ENCODE assay signal across 20 mouse cellular contexts in the genomic region with DNA sequence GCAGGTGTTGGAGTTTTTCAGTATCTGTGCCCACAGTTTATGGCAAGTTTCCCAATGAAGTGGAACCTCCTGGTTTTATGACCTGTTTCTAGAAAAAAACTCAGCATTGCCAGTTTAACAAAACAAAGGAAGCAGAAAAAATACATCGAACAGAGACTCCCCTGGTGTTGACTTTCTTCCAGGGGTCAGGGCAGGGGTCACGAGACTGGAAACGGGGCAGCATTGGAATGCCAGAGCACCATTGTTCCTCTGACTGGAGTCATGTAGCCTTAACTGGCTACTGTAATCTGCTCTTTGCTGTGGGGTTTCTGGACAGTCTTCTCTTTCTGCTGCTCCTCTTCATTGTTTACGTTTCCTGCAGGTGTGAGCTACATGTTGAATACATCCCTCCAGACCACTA. TPM values are rescaled to one million over a fixed set of nuclear protein-coding genes. Genes with fewer than 3 reads are reported as not detected.
DNase-seq lines count a peak whose midpoint lies in the region; ATAC-seq lines count a peak whose summit lies in the region.
"Had no signal": no experiment of that assay in that cellular context is flagged by ENCODE, and none has a peak within 500 bp of the region (broad histone marks: within the 10 kb centered on the region; RNA-seq: fewer than 3 reads in every experiment).

No protein-coding gene starts in this region.

- no peak overlapping the region for H3K4me2 ChIP-seq in heart, embryonic 11.5 days
- H3K4me2 ChIP-seq in limb, embryonic 11.5 days (ENCODE audit: low read depth, severe bottlenecking): no peak overlapping the region
- H3K4me2 ChIP-seq: forebrain, embryonic 13.5 days; limb, embryonic 12.5 days; lung, embryonic 14.5 days; neural tube, embryonic 12.5 days had no signal

- H3K9ac ChIP-seq in heart, embryonic 11.5 days (ENCODE audit: low read depth, low read length): no peak overlapping the region
- H3K9ac ChIP-seq in limb, embryonic 11.5 days (ENCODE audit: low read length): no peak overlapping the region
- H3K9ac ChIP-seq: forebrain, embryonic 13.5 days; limb, embryonic 12.5 days; lung, embryonic 14.5 days; neural tube, embryonic 12.5 days had no signal

- H3K9me3 ChIP-seq in heart, embryonic 11.5 days (replicated peaks; ENCODE audit: control insufficient read depth, low read length): 0 out of 2 replicates have a peak, but pooled peaks cover 3% of the 10 kb centered on the region
- no peaks in the 10 kb centered on the region for H3K9me3 ChIP-seq in limb, embryonic 11.5 days (ENCODE audit: control insufficient read depth, low read length)
- H3K9me3 ChIP-seq: forebrain, embryonic 13.5 days; limb, embryonic 12.5 days; neural tube, embryonic 12.5 days had no signal

- ATAC-seq in heart, embryonic 11.5 days (replicated peaks; ENCODE audit: insufficient number of reproducible peaks, low FRiP score, low TSS enrichment): no peak
- ATAC-seq in limb, embryonic 11.5 days (ENCODE audit: insufficient number of reproducible peaks, low FRiP score, low TSS enrichment, low read depth): no peak
- ATAC-seq: forebrain, embryonic 13.5 days had no signal

- H3K27ac ChIP-seq in heart, embryonic 11.5 days (ENCODE audit: low read depth, low read length): no peak overlapping the region
- no peak overlapping the region for H3K27ac ChIP-seq in limb, embryonic 11.5 days (replicated peaks; ENCODE audit: low read depth, low read length)
- H3K27ac ChIP-seq: forebrain, embryonic 13.5 days; gastrocnemius, adult 2 months; heart, adult 2 months; limb, embryonic 12.5 days; neural tube, embryonic 12.5 days; stomach, postnatal 0 days had no signal

- H3K4me3 ChIP-seq in heart, embryonic 11.5 days (ENCODE audit: low read depth, low read length): no peak overlapping the region
- no peak overlapping the region for H3K4me3 ChIP-seq in limb, embryonic 11.5 days (ENCODE audit: low read depth, low read length)
- H3K4me3 ChIP-seq: forebrain, embryonic 13.5 days; gastrocnemius, adult 2 months; heart, adult 2 months; limb, embryonic 12.5 days; neural tube, embryonic 12.5 days had no signal

- H3K36me3 ChIP-seq in heart, embryonic 11.5 days (ENCODE audit: control insufficient read depth, insufficient read depth, low read length): no peaks in the 10 kb centered on the region
- H3K36me3 ChIP-seq in limb, embryonic 11.5 days (ENCODE audit: control insufficient read depth, insufficient read depth, low read length): no peaks in the 10 kb centered on the region
- H3K36me3 ChIP-seq: limb, embryonic 12.5 days; neural tube, embryonic 12.5 days had no signal

- peak; percentile 37 for DNase-seq in heart, adult 11 months
- DNase-seq in kidney, postnatal 4 days: peak; percentile 37 to 53
- DNase-seq in kidney, postnatal 25 days: no peak
- DNase-seq in R1 (ENCODE audit: low read depth, low spot score): peak; percentile 40
- peak; percentile 40 for DNase-seq in limb, embryonic 11.5 days (ENCODE audit: low spot score)
- no peak for DNase-seq in thymus, adult 18-20 months
- DNase-seq in layer of hippocampus, adult 9-10 months (ENCODE audit: low spot score): no peak
- DNase-seq: adrenal gland, postnatal 14 days; cerebellum, postnatal 10 days; gastrocnemius, adult 2 months; heart, adult 2 months; kidney, adult 18-20 months; layer of hippocampus, postnatal 36 days; lung, embryonic 14.5 days; thymus, postnatal 4 days had no signal

- H3K4me1 ChIP-seq in heart, embryonic 11.5 days (ENCODE audit: control insufficient read depth, insufficient read depth, low read length): no peaks in the 10 kb centered on the region
- H3K4me1 ChIP-seq in limb, embryonic 11.5 days (ENCODE audit: control insufficient read depth, insufficient read depth, low read length): no peaks in the 10 kb centered on the region
- H3K4me1 ChIP-seq: forebrain, embryonic 13.5 days; limb, embryonic 12.5 days; neural tube, embryonic 12.5 days had no signal

- H3K27me3 ChIP-seq in heart, embryonic 11.5 days (ENCODE audit: control insufficient read depth, insufficient read depth, low read length): no peaks in the 10 kb centered on the region
- H3K27me3 ChIP-seq in limb, embryonic 11.5 days (ENCODE audit: control insufficient read depth, insufficient read depth, low read length): no peaks in the 10 kb centered on the region
- H3K27me3 ChIP-seq: forebrain, embryonic 13.5 days; limb, embryonic 12.5 days; neural tube, embryonic 12.5 days had no signal

- 11% methylated on average over 4 of the region's 4 CpGs for WGBS in heart, embryonic 11.5 days (ENCODE audit: insufficient replicate concordance)
- 20% methylated on average over 4 of the region's 4 CpGs for WGBS in limb, embryonic 11.5 days

RNA-seq across cellular contexts. Expression of a gene that starts 15.1 kb away (rescaled TPM):
- polyA plus RNA-seq in heart, embryonic 11.5 days (2014; fragmentation: Nextera tagmentation; extraction: Ambion mirVana): 6.7 and 7.1 TPM in 2 replicates
- 6.7 and 7.6 TPM in 2 replicates for polyA plus RNA-seq in limb, embryonic 11.5 days (2014; fragmentation: Nextera tagmentation; extraction: Ambion mirVana)

RNA-seq across cellular contexts. Expression of a gene that starts 16.2 kb away (rescaled TPM):
- 7.8 and 8.0 TPM in 2 replicates for polyA plus RNA-seq in heart, embryonic 11.5 days (2014; fragmentation: Nextera tagmentation; extraction: Ambion mirVana)
- 5.4 and 6.0 TPM in 2 replicates for polyA plus RNA-seq in limb, embryonic 11.5 days (2014; fragmentation: Nextera tagmentation; extraction: Ambion mirVana)

Comparison
In these comparisons a context has a peak if more than half of its experiments do, and no peak if none do; other contexts are left out.
1. DNase-seq: peak in heart, adult 11 months (single experiment), kidney, postnatal 4 days (2 of 2), R1 (single experiment) and limb, embryonic 11.5 days (single experiment); none in kidney, postnatal 25 days (0 of 2), thymus, adult 18-20 months (0 of 2) and layer of hippocampus, adult 9-10 months (single experiment).